Mouse (Mus musculus) myocyte (in vitro differentiated cells): ENCODE results near the gene Atoh7.

Source experiments
- CEBPB ChIP-seq: IDR thresholded peaks from 2 replicates; pipeline ENCODE4 v1.6.1; 2011; ENCODE audit warnings: mild to moderate bottlenecking, moderate library complexity; ENCODE audit not compliant: poor library complexity, insufficient read depth, severe bottlenecking
- E2F4 ChIP-seq: IDR thresholded peaks from one replicate; pipeline ENCODE4 v1.6.1; 2011; ENCODE audit warnings: mild to moderate bottlenecking, control low read depth, moderate library complexity; ENCODE audit not compliant: insufficient read depth
- MAX ChIP-seq: IDR thresholded peaks from one replicate; pipeline ENCODE4 v1.6.1; 2011; ENCODE audit warnings: low read depth, mild to moderate bottlenecking, control low read depth
- MYOG ChIP-seq, 3 experiments: IDR thresholded peaks; one replicate each; pipeline ENCODE4 v1.6.1; 2011; ENCODE audit warnings: control low read depth in 2 of 3, low read depth in 2 of 3, mild to moderate bottlenecking in 2 of 3; ENCODE audit not compliant: insufficient read length in 2 of 3, control insufficient read depth in 1 of 3, insufficient read depth in 1 of 3
- POLR2A ChIP-seq: IDR thresholded peaks from one replicate; pipeline ENCODE4 v1.6.1; 2011; ENCODE audit warnings: low read depth, mild to moderate bottlenecking, control low read depth, moderate library complexity; ENCODE audit not compliant: insufficient read length
- POLR2AphosphoS2 ChIP-seq: IDR thresholded peaks from one replicate; pipeline ENCODE4 v1.6.1; 2011; ENCODE audit warnings: low read depth, control low read depth; ENCODE audit not compliant: insufficient read length
- TCF12 ChIP-seq: IDR thresholded peaks from one replicate; pipeline ENCODE4 v1.6.1; 2011; ENCODE audit warnings: mild to moderate bottlenecking, control low read depth; ENCODE audit not compliant: poor library complexity, insufficient read depth, severe bottlenecking
- USF1 ChIP-seq: IDR thresholded peaks from one replicate; pipeline ENCODE4 v1.6.1; 2011; ENCODE audit warnings: low read depth, mild to moderate bottlenecking, control low read depth, moderate library complexity

- TF ChIP-seq CEBPB: no peak
- no peak for TF ChIP-seq E2F4
- TF ChIP-seq MYOG (IDR thresholded peaks at IDR 0.05; ENCODE audit: control insufficient read depth in 1 of 3, insufficient read depth in 1 of 3, insufficient read length in 2 of 3, low read depth in 2 of 3): no peak
- no peak for TF ChIP-seq TCF12
- TF ChIP-seq POLR2A: no peak
- TF ChIP-seq USF1: no peak
- TF ChIP-seq MAX: no peak
- TF ChIP-seq POLR2AphosphoS2: no peak
These were observed 44.9 kb upstream of the Atoh7 start for GRCm38 (mm10) chr10:63054586-63054985.
